Mouse (Mus musculus) thymus, postnatal 10 days (tissue): ENCODE data around the gene Fsip1.

Experiments used
- DNase-seq, 2 experiments: peaks; one replicate each; pipeline ENCODE4 v3.0.0; 2021; ENCODE audit warnings: low spot score in 2 of 2

Gene Fsip1

GRCm38 (mm10) chr2:118091226-118091625 lies 165.5 kb downstream of the Fsip1 start:
- no peak for DNase-seq

- DNase-seq = no peak
Observed at GRCm38 (mm10) chr2:118087044-118087726, 169.6 kb downstream of the Fsip1 start.

DNA sequence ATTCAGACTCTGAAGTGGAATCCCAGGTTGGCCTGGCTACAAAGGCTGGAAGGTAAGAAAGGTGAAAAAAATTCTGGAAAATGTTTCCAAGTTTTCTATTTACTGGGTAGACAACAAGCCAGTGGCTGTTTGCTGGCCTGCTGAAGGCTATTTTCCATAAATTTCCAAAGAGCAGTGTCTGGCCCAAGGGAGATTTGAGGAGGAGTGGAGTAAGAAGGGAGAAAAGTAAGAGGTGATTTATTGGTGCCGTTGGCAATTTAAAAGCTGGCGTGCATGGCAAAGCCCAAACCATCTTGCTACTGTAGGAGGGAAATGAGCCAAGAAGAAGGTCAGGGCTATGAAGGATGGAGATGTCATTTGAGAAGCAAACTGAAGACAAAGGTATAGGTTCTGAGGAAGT lies 171.1 kb downstream of the Fsip1 start:
- DNase-seq = no peak

GRCm38 (mm10) chr2:118084693-118085092 lies 172.1 kb downstream of the Fsip1 start:
- DNase-seq = no peak

DNA sequence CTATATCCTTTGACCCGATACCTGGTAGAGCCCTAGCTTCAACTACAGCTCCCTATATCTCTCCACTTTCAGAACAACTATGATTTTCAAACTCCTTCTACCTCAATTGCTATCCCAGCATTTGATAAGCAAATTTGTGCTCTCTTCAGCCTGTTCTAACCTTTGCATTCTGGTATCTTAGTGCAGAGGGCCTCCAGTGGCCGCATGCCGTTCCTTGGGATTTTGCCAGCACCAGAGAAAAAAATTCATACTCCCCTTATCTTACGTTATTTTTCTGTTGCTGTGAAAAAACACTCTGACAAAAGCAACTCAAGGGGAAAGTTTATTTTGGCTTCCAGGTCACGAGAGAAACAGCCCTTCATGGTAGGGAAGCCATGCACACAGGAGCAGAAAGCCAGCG lies 173.1 kb downstream of the Fsip1 start:
- no peak for DNase-seq

GRCm38 (mm10) chr2:118081581-118081980 lies 175.2 kb downstream of the Fsip1 start:
- no peak for DNase-seq
